Mouse (Mus musculus): ENCODE results near the gene Sipa1l1. TPM values are rescaled to one million over a fixed set of nuclear protein-coding genes. Genes with fewer than 3 reads are reported as not detected.
A peak's percentile ranks its signal among the peaks of the same experiment; 100 is the strongest.

The Sipa1l1 gene
- polyA plus RNA-seq, 1 experiment from 2014 or later = 37.2 TPM

- Histone ChIP-seq H3K27ac (ENCODE audit: low read depth, low read length) (no peak overlapping the region), H3K4me3 (ENCODE audit: low read depth, low read length) (no peak overlapping the region), H3K4me1 (ENCODE audit: control insufficient read depth, insufficient read depth, low read length) (peaks cover 46% of the 10 kb centered on the region), H3K9ac (ENCODE audit: low read depth, low read length) (no peak overlapping the region), H3K36me3 (ENCODE audit: control insufficient read depth, insufficient read depth, low read length) (peaks cover 3% of the 10 kb centered on the region; the same call in 1 of the 2 replicates), H3K4me2 (no peak overlapping the region), H3K9me3 (replicated peaks; ENCODE audit: control insufficient read depth, low read length) (no peaks in the 10 kb centered on the region), H3K27me3 (ENCODE audit: control insufficient read depth, insufficient read depth, low read length) (no peaks in the 10 kb centered on the region)
- WGBS (ENCODE audit: insufficient replicate concordance) = 65% methylated on average over 3 of the region's 3 CpGs
- ATAC-seq (replicated peaks; ENCODE audit: insufficient number of reproducible peaks, low FRiP score, low TSS enrichment) = no peak
Measured at GRCm38 (mm10) chr12:82186740-82187139, 17.6 kb downstream of the Sipa1l1 start.

- H3K4me1 ChIP-seq (ENCODE audit: control insufficient read depth, insufficient read depth, low read length) = peaks cover 51% of the 10 kb centered on the region
- no peak for ATAC-seq (replicated peaks; ENCODE audit: insufficient number of reproducible peaks, low FRiP score, low TSS enrichment)
- H3K9me3 ChIP-seq (replicated peaks; ENCODE audit: control insufficient read depth, low read length) = no peaks in the 10 kb centered on the region
- 0 out of 2 replicates have a peak, but pooled peaks cover 2% of the 10 kb centered on the region for H3K36me3 ChIP-seq (ENCODE audit: control insufficient read depth, insufficient read depth, low read length)
- H3K9ac ChIP-seq (ENCODE audit: low read depth, low read length) = no peak overlapping the region
- H3K27me3 ChIP-seq (ENCODE audit: control insufficient read depth, insufficient read depth, low read length) = no peaks in the 10 kb centered on the region
- no peak overlapping the region for H3K4me3 ChIP-seq (ENCODE audit: low read depth, low read length)
- WGBS (ENCODE audit: insufficient replicate concordance) = 34% methylated on average over 7 of the region's 7 CpGs
- no peak overlapping the region for H3K4me2 ChIP-seq
- no peak overlapping the region for H3K27ac ChIP-seq (ENCODE audit: low read depth, low read length)
Measured at GRCm38 (mm10) chr12:82187178-82187839, 18.2 kb downstream of the Sipa1l1 start.

- Histone ChIP-seq H3K9me3 (replicated peaks; ENCODE audit: control insufficient read depth, low read length) (no peaks in the 10 kb centered on the region), H3K4me3 (ENCODE audit: low read depth, low read length) (no peak overlapping the region), H3K27me3 (ENCODE audit: control insufficient read depth, insufficient read depth, low read length) (no peaks in the 10 kb centered on the region), H3K9ac (ENCODE audit: low read depth, low read length) (no peak overlapping the region), H3K27ac (ENCODE audit: low read depth, low read length) (no peak overlapping the region), H3K36me3 (ENCODE audit: control insufficient read depth, insufficient read depth, low read length) (no peaks in the 10 kb centered on the region), H3K4me2 (no peak overlapping the region), H3K4me1 (ENCODE audit: control insufficient read depth, insufficient read depth, low read length) (peaks cover 63% of the 10 kb centered on the region)
- WGBS (ENCODE audit: insufficient replicate concordance) = 64% methylated on average over 9 of the region's 9 CpGs
- no peak for ATAC-seq (replicated peaks; ENCODE audit: insufficient number of reproducible peaks, low FRiP score, low TSS enrichment)
Measured at GRCm38 (mm10) chr12:82188321-82189075, 19.4 kb downstream of the Sipa1l1 start.

GRCm38 (mm10) chr12:82189076-82189675 lies 20.1 kb downstream of the Sipa1l1 start:
- Histone ChIP-seq H3K4me1 (ENCODE audit: control insufficient read depth, insufficient read depth, low read length) (peaks cover 66% of the 10 kb centered on the region), H3K4me2 (no peak overlapping the region), H3K27me3 (ENCODE audit: control insufficient read depth, insufficient read depth, low read length) (no peaks in the 10 kb centered on the region), H3K9ac (ENCODE audit: low read depth, low read length) (peak overlapping the region; percentile 34; the same call in 1 of the 2 replicates), H3K4me3 (ENCODE audit: low read depth, low read length) (no peak overlapping the region), H3K36me3 (ENCODE audit: control insufficient read depth, insufficient read depth, low read length) (no peaks in the 10 kb centered on the region), H3K9me3 (replicated peaks; ENCODE audit: control insufficient read depth, low read length) (no peaks in the 10 kb centered on the region), H3K27ac (ENCODE audit: low read depth, low read length) (0 out of 2 replicates have a peak overlapping the region, but pooled peaks have one; percentile 29)
- ATAC-seq (replicated peaks; ENCODE audit: insufficient number of reproducible peaks, low FRiP score, low TSS enrichment) = no peak
- WGBS (ENCODE audit: insufficient replicate concordance) = 34% methylated on average over 6 of the region's 6 CpGs

GRCm38 (mm10) chr12:82189715-82190581 lies 20.8 kb downstream of the Sipa1l1 start:
- no peaks in the 10 kb centered on the region for H3K36me3 ChIP-seq (ENCODE audit: control insufficient read depth, insufficient read depth, low read length)
- no peak overlapping the region for H3K4me3 ChIP-seq (ENCODE audit: low read depth, low read length)
- H3K9me3 ChIP-seq (replicated peaks; ENCODE audit: control insufficient read depth, low read length) = no peaks in the 10 kb centered on the region
- H3K27me3 ChIP-seq (ENCODE audit: control insufficient read depth, insufficient read depth, low read length) = no peaks in the 10 kb centered on the region
- no peak overlapping the region for H3K27ac ChIP-seq (ENCODE audit: low read depth, low read length)
- H3K9ac ChIP-seq (ENCODE audit: low read depth, low read length) = no peak overlapping the region; the same call in 1 of the 2 replicates
- 57% methylated on average over 16 of the region's 16 CpGs for WGBS (ENCODE audit: insufficient replicate concordance)
- H3K4me2 ChIP-seq = no peak overlapping the region
- ATAC-seq (replicated peaks; ENCODE audit: insufficient number of reproducible peaks, low FRiP score, low TSS enrichment) = no peak
- H3K4me1 ChIP-seq (ENCODE audit: control insufficient read depth, insufficient read depth, low read length) = peaks cover 70% of the 10 kb centered on the region

- Histone ChIP-seq H3K9me3 (replicated peaks; ENCODE audit: control insufficient read depth, low read length) (no peaks in the 10 kb centered on the region), H3K4me1 (ENCODE audit: control insufficient read depth, insufficient read depth, low read length) (peaks cover 75% of the 10 kb centered on the region), H3K36me3 (ENCODE audit: control insufficient read depth, insufficient read depth, low read length) (no peaks in the 10 kb centered on the region), H3K4me2 (no peak overlapping the region), H3K27ac (ENCODE audit: low read depth, low read length) (no peak overlapping the region), H3K9ac (ENCODE audit: low read depth, low read length) (no peak overlapping the region), H3K4me3 (ENCODE audit: low read depth, low read length) (no peak overlapping the region), H3K27me3 (ENCODE audit: control insufficient read depth, insufficient read depth, low read length) (no peaks in the 10 kb centered on the region)
- 88% methylated on average over 16 of the region's 16 CpGs for WGBS (ENCODE audit: insufficient replicate concordance)
- no peak for ATAC-seq (replicated peaks; ENCODE audit: insufficient number of reproducible peaks, low FRiP score, low TSS enrichment)
Measured at GRCm38 (mm10) chr12:82190582-82190965, 21.5 kb downstream of the Sipa1l1 start.

GRCm38 (mm10) chr12:82191686-82192085 lies 22.6 kb downstream of the Sipa1l1 start:
- Histone ChIP-seq H3K27ac (ENCODE audit: low read depth, low read length) (peak overlapping the region; percentile 47; the same call in 1 of the 2 replicates), H3K4me1 (ENCODE audit: control insufficient read depth, insufficient read depth, low read length) (peaks cover 82% of the 10 kb centered on the region), H3K36me3 (ENCODE audit: control insufficient read depth, insufficient read depth, low read length) (no peaks in the 10 kb centered on the region), H3K9me3 (replicated peaks; ENCODE audit: control insufficient read depth, low read length) (no peaks in the 10 kb centered on the region), H3K4me2 (no peak overlapping the region), H3K4me3 (ENCODE audit: low read depth, low read length) (no peak overlapping the region), H3K9ac (ENCODE audit: low read depth, low read length) (no peak overlapping the region), H3K27me3 (ENCODE audit: control insufficient read depth, insufficient read depth, low read length) (no peaks in the 10 kb centered on the region)
- ATAC-seq (replicated peaks; ENCODE audit: insufficient number of reproducible peaks, low FRiP score, low TSS enrichment) = no peak
- WGBS (ENCODE audit: insufficient replicate concordance) = 40% methylated on average over 5 of the region's 5 CpGs

- Histone ChIP-seq H3K27me3 (ENCODE audit: control insufficient read depth, insufficient read depth, low read length) (no peaks in the 10 kb centered on the region), H3K27ac (ENCODE audit: low read depth, low read length) (peak overlapping the region; percentile 47), H3K4me3 (ENCODE audit: low read depth, low read length) (no peak overlapping the region), H3K4me1 (ENCODE audit: control insufficient read depth, insufficient read depth, low read length) (peaks cover 82% of the 10 kb centered on the region), H3K9me3 (replicated peaks; ENCODE audit: control insufficient read depth, low read length) (no peaks in the 10 kb centered on the region), H3K9ac (ENCODE audit: low read depth, low read length) (no peak overlapping the region), H3K4me2 (no peak overlapping the region), H3K36me3 (ENCODE audit: control insufficient read depth, insufficient read depth, low read length) (no peaks in the 10 kb centered on the region)
- 38% methylated on average over 4 of the region's 4 CpGs for WGBS (ENCODE audit: insufficient replicate concordance)
- peak; percentile 54 for ATAC-seq (replicated peaks; ENCODE audit: insufficient number of reproducible peaks, low FRiP score, low TSS enrichment)
Measured at GRCm38 (mm10) chr12:82192641-82193054, 23.5 kb downstream of the Sipa1l1 start.
